Mouse (Mus musculus): ENCODE results near the gene Muc16.

The Muc16 gene

GRCm38 (mm10) chr9:18674480-18675154 is at the start of gene Muc16:
Muc16 (minus strand) TSS chr9:18674530.
- DNase-seq (ENCODE audit: extremely low spot score, low read depth, low spot score): no peak

DNA sequence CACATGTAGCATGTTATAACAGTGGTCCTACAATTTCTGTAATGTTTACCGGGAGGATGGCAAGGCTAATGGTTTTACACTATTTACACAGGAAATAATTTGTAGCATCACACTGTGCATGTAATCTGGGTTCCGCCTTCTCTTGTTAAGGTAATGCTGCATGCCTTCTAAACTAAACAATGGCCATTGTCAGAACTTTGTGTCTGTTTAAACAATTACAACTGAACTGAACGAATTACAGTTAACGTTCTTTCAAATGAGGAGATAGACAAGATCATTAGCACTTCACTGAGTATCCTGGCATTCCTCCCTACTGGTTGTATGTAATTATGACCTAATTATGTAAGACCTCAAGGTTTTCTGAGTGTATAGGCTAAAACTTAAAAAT is 48.4 kb upstream of the Muc16 start:
- DNase-seq (ENCODE audit: extremely low spot score, low read depth, low spot score): no peak

- DNase-seq (ENCODE audit: extremely low spot score, low read depth, low spot score): peak; percentile 20
Measured at GRCm38 (mm10) chr9:18721931-18722711, 47.8 kb upstream of the Muc16 start.

DNA sequence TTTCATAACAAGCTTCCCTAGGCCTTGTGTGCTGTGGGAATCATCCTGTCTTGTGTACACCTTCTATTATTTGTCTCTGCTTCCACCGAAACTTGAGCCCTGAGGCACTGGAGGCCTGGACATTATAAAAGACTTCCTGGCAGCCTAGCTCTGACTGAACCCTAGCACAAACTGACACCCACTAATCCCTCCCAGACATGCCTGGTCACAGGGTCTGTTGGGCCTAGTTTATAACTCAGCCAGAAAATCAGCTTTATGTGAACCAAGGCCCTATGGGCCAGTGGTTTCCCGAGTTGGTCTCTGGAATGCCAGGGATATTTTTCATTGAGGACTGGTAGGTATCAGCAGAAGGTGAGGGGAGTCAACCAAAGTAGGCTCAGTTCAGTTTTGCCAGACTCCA is 46.7 kb upstream of the Muc16 start:
- DNase-seq (ENCODE audit: extremely low spot score, low read depth, low spot score): peak; percentile 24

- DNase-seq (ENCODE audit: extremely low spot score, low read depth, low spot score): no peak
Measured at GRCm38 (mm10) chr9:18705628-18706027, 31.3 kb upstream of the Muc16 start.

- DNase-seq (ENCODE audit: extremely low spot score, low read depth, low spot score): no peak
Measured at GRCm38 (mm10) chr9:18598366-18598765, 76.0 kb downstream of the Muc16 start.

- no peak for DNase-seq (ENCODE audit: extremely low spot score, low read depth, low spot score)
Measured at GRCm38 (mm10) chr9:18508098-18508497, 166.2 kb downstream of the Muc16 start.

- no peak for DNase-seq (ENCODE audit: extremely low spot score, low read depth, low spot score)
Measured at GRCm38 (mm10) chr9:18478168-18478567, 196.2 kb downstream of the Muc16 start, which contains the start of the genes Zfp558 and Mbd3l1. Zfp558 (minus strand) TSS chr9:18478268. Mbd3l1 (plus strand) TSS chr9:18478359.

GRCm38 (mm10) chr9:18473324-18474128 is 200.8 kb downstream of the Muc16 start:
- peak; percentile 39 for DNase-seq (ENCODE audit: extremely low spot score, low read depth, low spot score)

DNA sequence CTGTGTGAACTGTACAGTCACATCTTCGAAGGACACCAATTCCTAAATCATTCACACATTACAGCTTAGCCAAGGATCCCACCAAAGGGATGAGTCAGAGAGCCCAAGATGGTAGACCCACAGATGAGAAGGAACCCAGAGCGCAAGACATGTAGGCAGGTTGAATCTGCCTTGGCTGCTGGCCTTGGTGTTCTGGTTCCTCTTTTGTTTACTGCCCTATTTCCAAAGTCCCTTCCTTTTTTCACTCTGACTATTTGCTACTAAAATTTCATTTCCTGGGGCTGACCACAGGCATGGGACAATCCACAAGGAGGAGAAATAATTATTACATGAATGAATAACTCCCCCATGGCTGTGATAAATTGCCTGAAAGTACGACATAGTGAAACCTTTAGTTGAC is 206.3 kb downstream of the Muc16 start:
- no peak for DNase-seq (ENCODE audit: extremely low spot score, low read depth, low spot score)

DNA sequence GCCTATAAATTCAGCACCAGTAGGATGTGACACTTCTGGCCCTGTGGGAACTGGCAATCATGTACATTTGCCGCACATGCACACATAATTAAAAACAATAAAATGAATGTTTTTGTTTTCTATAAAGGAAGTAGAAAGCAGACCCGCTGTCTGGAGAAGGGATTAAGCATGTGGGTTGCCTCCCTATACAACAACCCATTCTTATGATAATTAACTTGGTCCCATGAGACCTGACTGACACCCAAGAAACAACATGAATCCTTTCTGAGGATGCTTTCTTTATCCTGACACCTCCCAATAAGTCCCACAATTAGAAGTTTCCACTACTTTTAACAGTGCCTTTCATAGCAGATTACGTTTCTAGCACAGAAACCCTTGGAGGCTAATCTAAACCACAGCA is 207.0 kb downstream of the Muc16 start:
- no peak for DNase-seq (ENCODE audit: extremely low spot score, low read depth, low spot score)

- no peak for DNase-seq (ENCODE audit: extremely low spot score, low read depth, low spot score)
Measured at GRCm38 (mm10) chr9:18456520-18456919, 217.8 kb downstream of the Muc16 start.

Measured in hindlimb bud, embryonic 11.5 days (tissue).